Mouse (Mus musculus) heart, postnatal 10 days (tissue): ENCODE measurements around the gene C77080. TPM values are rescaled to one million over a fixed set of nuclear protein-coding genes. Genes with fewer than 3 reads are reported as not detected.

Experiments used
- microRNA-seq, 2 experiments: library from miRNA; unstranded; fragments of <30 nt; microRNA quantifications; one replicate each; pipeline ENCODE4 v1.2.0; 2022
- total RNA-seq, 2 experiments: library from RNA; stranded (reverse); gene quantifications; 2 replicates each; pipeline ENCODE4 v1.2.3; 2021

Gene C77080
- total RNA-seq, 2 experiments from 2014 or later = 4.9 to 5.9 TPM

Small RNA genes lying within 50 kb of the gene (microRNA-seq; reads per million reads assigned to microRNA genes)
- 0 reads per million in 2 experiments for gene Gm22994

Other genes starting within 250 kb of the C77080 start
- 10 to 100 TPM; 20.9 to 22.2 TPM for gene Rnf19b, start 203.1 kb downstream of the C77080 start, total RNA-seq
- not detected for gene Tmem54, start 155.9 kb downstream of the C77080 start, total RNA-seq
- under 1 TPM in 1 of 2 experiments, not detected in 1; 0.47 TPM for gene Hpca, start 139.4 kb downstream of the C77080 start, total RNA-seq
- 100 to 1,000 TPM; 162 to 167 TPM for gene Fndc5, start 124.4 kb downstream of the C77080 start, total RNA-seq
- 10 to 100 TPM; 18.0 to 21.7 TPM for gene S100pbp, start 71.7 kb downstream of the C77080 start, total RNA-seq
- gene Yars, start 71.6 kb downstream of the C77080 start, total RNA-seq = 10 to 100 TPM; 38.8 to 39.2 TPM
- gene Sync, start 26.2 kb upstream of the C77080 start, total RNA-seq = 10 to 100 TPM; 13.4 TPM
- 100 to 1,000 TPM; 134 to 137 TPM for gene Rbbp4, start 74.0 kb upstream of the C77080 start, total RNA-seq
- gene Zbtb8os, start 74.3 kb upstream of the C77080 start, total RNA-seq = 10 to 100 TPM; 21.9 to 22.1 TPM
- 1 to 10 TPM; 5.9 to 7.1 TPM for gene Zbtb8a, start 116.7 kb upstream of the C77080 start, total RNA-seq
- gene Zbtb8b, start 179.4 kb upstream of the C77080 start, total RNA-seq = under 1 TPM; 0.29 to 0.52 TPM
- 10 to 100 TPM; 35.9 to 38.2 TPM for gene Bsdc1, start 200.2 kb upstream of the C77080 start, total RNA-seq
- gene Tssk3, start 229.6 kb upstream of the C77080 start, total RNA-seq = not detected
- not detected for gene Fam229a, start 229.8 kb upstream of the C77080 start, total RNA-seq